Mouse (Mus musculus) liver, embryonic 14.5 days (tissue): ENCODE measurements at regions not wholly inside any gene's neighbourhood (a gene's known extent, or its start where the extent isn't known, plus 50 kb on each side); places are given as distances from the start of the nearest gene placed in this dataset.

Experiments used
- CTCF ChIP-seq: IDR thresholded peaks from 2 replicates; pipeline ENCODE4 v1.5.1; 2016; ENCODE audit warnings: antibody characterized with exemption, low read depth, control low read depth
- EP300 ChIP-seq: IDR thresholded peaks from 2 replicates; pipeline ENCODE4 v1.6.1; 2016; ENCODE audit warnings: antibody characterized with exemption, low read depth

- no peak for TF ChIP-seq CTCF
- no peak for TF ChIP-seq EP300
Measured at GRCm38 (mm10) chr14:71967646-71968045, 524.0 kb downstream of the Gm9195 start.
